Mouse (Mus musculus) heart, postnatal 36 days (tissue): ENCODE results near the gene Pdik1l. TPM values are rescaled to one million over a fixed set of nuclear protein-coding genes. Genes with fewer than 3 reads are reported as not detected.

Source experiments
- DNase-seq, 2 experiments: peaks; one replicate each; pipeline ENCODE4 v3.0.0; 2021 to 2022
- intact Hi-C: fragments of 180-260 bp; cut with DNase I; formaldehyde crosslinking; loops from one replicate; pipeline ENCODE4 v1.15.1; 2025
- total RNA-seq, 2 experiments: library from RNA; stranded (reverse); gene quantifications; 2 replicates each; pipeline ENCODE4 v1.2.3; 2021

Pdik1l gene
- total RNA-seq, result 1 to 10 TPM; 7.9 to 8.2 TPM

- DNase-seq, result peak in 1 of 2 experiments; percentile 67
- intact Hi-C loops, result loop anchor here (1.0 kb wide), 1 partner anchor 40 kb away; no protein-coding TSS in a partner anchor
These were observed at the start of gene Pdik1l for GRCm38 (mm10) chr4:134287575-134288025. Gene Pdik1l, minus strand, starts transcription at chr4:134287895.

- no peak for DNase-seq
- intact Hi-C loops, result no loop called here
These were observed 42.6 kb upstream of the Pdik1l start for GRCm38 (mm10) chr4:134330281-134330680.

DNA sequence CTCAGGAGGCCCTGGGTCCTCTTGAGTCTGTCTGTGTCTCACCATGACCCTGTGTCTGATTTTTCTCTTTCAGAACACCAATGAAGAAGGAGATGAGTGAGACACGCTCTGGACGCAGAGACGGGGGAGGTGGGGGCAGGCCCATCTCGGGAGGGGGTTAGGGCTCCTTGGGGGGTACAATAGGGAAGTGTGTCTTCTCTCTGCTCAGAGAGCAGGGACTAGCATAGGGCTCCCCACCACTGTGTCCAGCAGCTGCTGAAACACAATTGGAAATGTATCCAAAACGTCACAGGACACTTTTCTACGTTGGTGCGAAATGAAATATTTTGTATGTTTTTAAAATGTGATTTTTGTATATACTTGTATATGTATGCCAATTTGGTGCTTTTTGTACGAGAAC, 41.1 kb upstream of the Pdik1l start:
- intact Hi-C loops, result no loop called here
- DNase-seq, result no peak

DNA sequence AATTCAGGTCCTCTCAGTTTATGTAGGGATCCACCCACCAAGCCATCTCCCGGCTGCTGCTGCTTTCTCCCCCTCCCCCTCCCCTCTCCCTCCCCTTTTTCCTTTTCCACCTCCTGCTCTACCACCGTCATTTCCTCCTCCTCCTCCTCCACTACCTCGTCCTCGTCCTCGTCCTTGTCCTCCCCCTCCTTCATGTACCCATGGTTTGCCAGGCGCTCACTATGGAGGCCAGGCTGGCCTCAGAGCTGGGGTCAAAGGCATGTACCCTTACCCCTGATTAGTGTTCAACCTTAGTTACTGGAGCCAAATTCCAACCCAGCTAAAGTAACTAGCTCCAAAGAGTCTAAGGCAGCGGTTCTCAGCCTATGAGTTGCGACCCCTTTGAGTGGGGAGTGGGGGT, 40.5 kb upstream of the Pdik1l start:
- no peak for DNase-seq
- intact Hi-C loops, result no loop called here

GRCm38 (mm10) chr4:134326859-134327530, 39.3 kb upstream of the Pdik1l start:
- DNase-seq, result no peak
- intact Hi-C loops, result no loop called here

GRCm38 (mm10) chr4:134324655-134325054, 37.0 kb upstream of the Pdik1l start:
- DNase-seq, result no peak
- intact Hi-C loops, result no loop called here

GRCm38 (mm10) chr4:134321524-134321923, 33.8 kb upstream of the Pdik1l start:
- intact Hi-C loops, result no loop called here
- no peak for DNase-seq

DNA sequence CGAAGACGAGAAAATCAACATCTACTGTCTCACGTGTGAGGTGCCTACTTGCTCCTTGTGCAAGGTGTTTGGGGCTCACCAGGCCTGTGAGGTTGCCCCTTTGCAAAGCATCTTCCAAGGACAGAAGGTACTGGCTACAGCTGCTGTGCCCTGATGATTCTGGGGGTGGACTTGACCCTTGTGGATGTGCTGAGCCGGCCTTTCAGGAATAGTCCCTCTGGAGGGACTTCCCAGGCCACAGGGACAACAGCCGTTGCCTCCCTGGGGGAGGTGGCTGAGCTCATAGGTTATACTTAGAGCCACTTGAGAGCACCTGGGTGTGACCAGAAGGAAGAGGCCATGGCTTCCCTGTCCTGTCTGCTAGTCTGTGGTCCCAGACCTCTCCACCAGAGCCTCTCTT, 32.0 kb upstream of the Pdik1l start:
- intact Hi-C loops, result no loop called here
- DNase-seq, result no peak

- intact Hi-C loops, result no loop called here
- DNase-seq, result no peak
These were observed 31.4 kb upstream of the Pdik1l start for GRCm38 (mm10) chr4:134319074-134319473.

DNA sequence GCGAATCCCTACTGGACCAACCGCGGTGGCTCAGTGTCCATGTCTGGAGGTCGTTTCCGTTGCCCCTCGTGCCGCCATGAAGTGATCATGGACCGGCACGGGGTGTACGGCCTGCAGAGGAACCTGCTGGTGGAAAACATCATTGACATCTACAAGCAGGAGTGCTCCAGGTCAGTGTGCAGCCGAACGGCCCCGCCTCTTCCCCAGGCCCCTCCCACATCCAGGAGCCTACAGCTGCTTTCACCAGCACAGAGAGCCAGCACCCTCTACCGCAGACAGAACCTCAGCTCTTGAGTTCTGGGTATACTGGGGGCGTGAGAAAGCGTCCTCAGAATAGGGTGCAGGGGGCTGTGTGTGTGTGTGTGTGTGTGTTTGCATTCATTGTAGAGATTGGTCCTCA, 28.7 kb upstream of the Pdik1l start:
- intact Hi-C loops, result no loop called here
- no peak for DNase-seq

GRCm38 (mm10) chr4:134315470-134315869, 27.8 kb upstream of the Pdik1l start:
- intact Hi-C loops, result loop anchor here (2.0 kb wide), 2 partner anchors 15 to 41 kb away; no protein-coding TSS in a partner anchor
- no peak for DNase-seq

- intact Hi-C loops, result loop anchor here (2.0 kb wide), 2 partner anchors 14 to 42 kb away; no protein-coding TSS in a partner anchor
- DNase-seq, result peak; percentile 53 to 66
These were observed 27.2 kb upstream of the Pdik1l start, which contains the start of gene Trim63 for GRCm38 (mm10) chr4:134314876-134315275. Gene Trim63, plus strand, starts transcription at chr4:134315120.

GRCm38 (mm10) chr4:134314081-134314655, 26.5 kb upstream of the Pdik1l start:
- no peak for DNase-seq
- intact Hi-C loops, result loop anchor here (2.0 kb wide), 2 partner anchors 13 to 43 kb away; no protein-coding TSS in a partner anchor

DNA sequence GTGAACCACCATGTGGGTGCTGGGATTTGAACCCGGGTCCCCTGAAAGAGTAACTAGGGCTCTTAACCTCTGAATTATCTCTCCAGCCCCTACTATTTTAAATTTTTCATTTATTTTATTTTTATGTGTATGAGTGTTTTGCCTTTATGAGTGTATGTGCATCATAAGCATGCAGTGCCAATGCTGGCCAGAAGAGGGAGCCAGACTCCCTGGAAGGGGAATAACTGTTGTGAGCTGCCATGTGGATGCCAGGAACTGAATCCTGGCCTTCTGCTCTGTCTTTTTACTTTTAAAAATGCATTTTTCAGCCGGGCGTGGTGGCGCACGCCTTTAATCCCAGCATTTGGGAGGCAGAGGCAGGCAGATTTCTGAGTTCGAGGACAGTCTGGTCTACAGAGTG, 25.2 kb upstream of the Pdik1l start:
- intact Hi-C loops, result no loop called here
- DNase-seq, result no peak

DNA sequence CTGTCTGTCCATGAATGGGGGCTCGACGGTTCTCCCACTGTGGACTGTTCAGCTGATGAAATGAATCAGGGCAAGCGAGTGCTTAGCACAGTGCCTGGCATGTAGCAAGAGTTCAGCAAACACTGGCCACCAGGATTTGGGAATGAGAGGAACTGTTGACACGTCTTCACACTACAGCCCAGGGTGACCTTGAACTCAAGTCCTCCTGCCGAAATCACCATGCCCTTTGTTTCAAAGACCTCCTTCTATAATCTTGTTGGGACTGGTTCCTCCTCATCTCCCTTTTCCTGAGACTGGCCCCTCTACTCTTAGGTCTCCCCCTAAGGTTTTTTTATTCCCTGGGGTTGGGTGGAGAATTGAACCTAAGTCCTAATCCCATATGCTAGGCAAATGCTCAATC, 24.6 kb upstream of the Pdik1l start:
- intact Hi-C loops, result no loop called here
- no peak for DNase-seq

GRCm38 (mm10) chr4:134311784-134312183, 24.1 kb upstream of the Pdik1l start:
- intact Hi-C loops, result no loop called here
- no peak for DNase-seq

DNA sequence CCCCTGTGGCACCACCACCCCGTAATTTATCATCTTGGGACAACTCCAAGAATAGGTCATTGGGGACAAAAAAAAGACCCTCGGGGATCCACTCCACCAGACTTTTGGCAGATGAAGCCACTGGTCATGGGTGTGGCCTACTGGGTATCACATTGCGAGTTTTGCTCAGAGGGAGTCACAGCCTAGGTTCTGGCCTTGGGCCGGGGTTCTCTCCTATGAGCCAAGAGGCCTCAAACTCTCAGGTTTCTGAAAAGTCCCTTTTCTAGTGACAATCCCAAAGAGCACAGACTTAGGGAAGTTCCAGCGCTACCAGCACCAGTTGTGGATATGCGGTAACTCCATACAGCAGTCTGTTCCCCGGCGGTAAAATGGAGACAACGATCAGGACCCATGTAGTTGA, 23.0 kb upstream of the Pdik1l start:
- DNase-seq, result no peak
- intact Hi-C loops, result no loop called here

DNA sequence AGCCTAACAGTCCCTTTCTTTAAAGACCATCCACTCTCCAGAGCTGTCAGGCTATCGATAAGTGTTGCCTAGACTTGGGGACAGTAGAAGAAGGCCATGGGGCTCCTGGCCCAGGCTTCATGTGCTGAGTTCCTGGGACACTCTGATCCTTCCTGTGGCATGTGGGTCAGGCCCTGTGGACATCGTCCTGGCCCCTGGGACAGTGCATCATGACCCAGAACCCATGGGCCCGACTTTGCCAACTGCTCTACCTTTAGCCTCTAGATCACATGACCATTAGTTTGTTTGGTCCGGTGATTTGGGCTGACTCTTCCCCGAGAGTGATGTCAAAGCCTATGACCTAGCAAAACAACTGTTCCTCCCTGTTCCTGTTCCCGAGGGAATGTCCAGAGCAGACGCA, 22.4 kb upstream of the Pdik1l start:
- DNase-seq, result no peak
- intact Hi-C loops, result no loop called here

- DNase-seq, result peak; percentile 73 to 74
- intact Hi-C loops, result no loop called here
These were observed 19.8 kb upstream of the Pdik1l start for GRCm38 (mm10) chr4:134307367-134308072.

DNA sequence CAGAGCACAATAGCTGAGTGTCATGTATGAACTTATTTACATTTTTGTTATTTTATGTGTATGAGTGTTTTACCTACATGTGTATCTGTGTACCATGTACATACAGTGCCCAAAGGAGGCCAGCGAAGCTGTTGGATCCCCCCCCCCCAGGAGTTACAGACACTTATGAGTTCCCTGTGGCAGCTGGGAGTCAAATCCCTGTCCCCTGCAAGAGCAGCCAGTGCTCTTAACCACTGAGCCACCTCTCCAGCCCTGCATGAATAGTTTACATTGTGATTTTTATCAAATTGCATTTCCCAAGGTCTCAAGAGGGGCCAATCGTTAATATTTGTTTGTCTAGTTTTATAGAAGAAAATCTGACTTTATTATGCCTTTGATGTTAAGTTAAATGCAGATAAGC, 19.3 kb upstream of the Pdik1l start:
- intact Hi-C loops, result no loop called here
- no peak for DNase-seq

DNA sequence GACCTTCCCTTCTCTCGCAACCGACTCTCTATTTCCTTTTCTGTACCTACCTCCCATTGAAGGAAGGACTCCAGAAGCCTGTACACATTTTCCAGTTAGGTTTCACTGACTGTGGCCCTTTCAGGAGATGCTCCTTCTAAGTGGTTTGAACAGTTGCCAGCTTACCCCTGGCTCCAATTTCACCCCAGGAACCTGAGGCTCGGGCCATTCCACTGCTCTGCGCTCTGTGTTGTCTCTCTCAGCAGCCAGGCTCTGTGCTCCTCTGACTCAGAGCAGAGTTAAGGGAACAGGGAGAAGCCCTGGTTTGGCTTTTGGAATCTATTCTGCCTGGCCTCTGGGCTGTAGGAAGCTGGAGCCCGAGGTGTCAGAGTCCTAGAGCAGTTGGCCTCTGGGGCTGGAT, 14.4 kb upstream of the Pdik1l start:
- no peak for DNase-seq
- intact Hi-C loops, result no loop called here
